Mouse (Mus musculus): ENCODE results near the gene Cactin.

The Cactin gene

GRCm38 (mm10) chr10:81297845-81298244, 23.1 kb upstream of the Cactin start:
- DNase-seq (ENCODE audit: low spot score in 2 of 2): no peak

- DNase-seq (ENCODE audit: low spot score in 2 of 2): no peak
Measured at GRCm38 (mm10) chr10:81298369-81299100, 22.4 kb upstream of the Cactin start.

DNA sequence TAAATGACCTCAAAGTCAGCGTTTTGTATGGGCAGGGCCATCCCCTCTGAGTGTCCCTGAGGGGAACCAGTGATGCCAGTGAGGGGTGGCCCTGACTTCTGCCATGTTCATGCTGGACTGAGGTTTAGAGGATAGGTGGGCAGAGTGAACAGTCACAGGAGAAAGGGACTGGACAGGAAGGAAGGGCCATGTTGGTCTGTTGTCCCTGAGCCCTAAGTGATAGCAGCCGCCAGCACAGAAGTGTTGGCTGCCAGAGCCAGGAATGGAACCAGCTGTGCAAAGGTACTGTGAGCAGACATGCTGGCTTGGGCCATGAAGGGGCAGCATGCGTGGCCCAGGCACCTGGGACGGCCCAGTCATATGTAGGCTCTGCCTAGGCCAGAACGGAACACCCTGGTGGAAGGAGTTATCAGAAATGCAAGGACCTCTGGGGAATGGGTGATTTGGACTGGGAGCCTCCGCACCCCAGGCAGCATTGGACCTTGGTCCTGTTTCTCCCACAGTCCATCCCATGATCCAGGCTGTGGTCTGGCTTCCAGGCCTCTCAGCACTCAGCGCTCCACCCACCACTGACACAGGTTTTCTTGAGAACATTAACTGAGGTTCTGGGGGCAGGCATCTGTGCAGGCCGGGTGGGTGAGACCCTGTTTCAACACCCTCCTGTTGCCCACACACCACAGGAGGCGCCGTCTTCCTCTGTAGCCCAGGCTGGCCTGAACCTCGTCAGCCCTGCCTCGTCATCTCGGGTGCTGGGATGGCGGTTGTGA, 21.1 kb upstream of the Cactin start:
- DNase-seq (ENCODE audit: low spot score in 2 of 2): no peak

- DNase-seq (ENCODE audit: low spot score in 2 of 2): no peak
Measured at GRCm38 (mm10) chr10:81300352-81300907, 20.5 kb upstream of the Cactin start.

GRCm38 (mm10) chr10:81301321-81301720, 19.6 kb upstream of the Cactin start:
- DNase-seq (ENCODE audit: low spot score in 2 of 2): no peak

DNA sequence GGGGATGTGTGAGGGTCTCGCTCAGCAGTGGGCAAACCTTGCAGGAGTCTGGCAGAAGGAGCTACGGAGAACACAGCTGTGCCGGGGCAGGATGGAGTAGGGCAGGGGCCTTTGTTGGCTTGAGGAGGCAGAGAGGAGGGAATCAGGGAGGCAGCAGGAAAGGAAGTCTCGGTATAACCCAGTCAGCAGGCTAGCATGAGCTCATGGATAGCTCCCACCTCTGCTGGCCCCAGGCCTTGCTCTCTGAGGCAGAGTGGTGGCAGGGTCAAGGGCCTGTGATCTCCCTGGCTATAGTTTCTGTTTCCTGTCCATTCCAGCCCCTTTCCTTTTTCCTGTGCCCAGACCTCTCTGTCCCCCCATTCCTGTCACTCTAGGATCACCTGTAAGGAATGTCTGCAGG, 18.6 kb upstream of the Cactin start:
- DNase-seq (ENCODE audit: low spot score in 2 of 2): no peak

- DNase-seq (ENCODE audit: low spot score in 2 of 2): peak in 1 of 2 experiments; percentile 63
Measured at GRCm38 (mm10) chr10:81302781-81303218, 18.1 kb upstream of the Cactin start.

- no peak for DNase-seq (ENCODE audit: low spot score in 2 of 2)
Measured at GRCm38 (mm10) chr10:81303258-81303657, 17.6 kb upstream of the Cactin start.

- no peak for DNase-seq (ENCODE audit: low spot score in 2 of 2)
Measured at GRCm38 (mm10) chr10:81303761-81304160, 17.1 kb upstream of the Cactin start.

GRCm38 (mm10) chr10:81304597-81305238, 16.2 kb upstream of the Cactin start:
- no peak for DNase-seq (ENCODE audit: low spot score in 2 of 2)

- no peak for DNase-seq (ENCODE audit: low spot score in 2 of 2)
Measured at GRCm38 (mm10) chr10:81305663-81306062, 15.2 kb upstream of the Cactin start.

- no peak for DNase-seq (ENCODE audit: low spot score in 2 of 2)
Measured at GRCm38 (mm10) chr10:81306173-81306668, 14.7 kb upstream of the Cactin start.

DNA sequence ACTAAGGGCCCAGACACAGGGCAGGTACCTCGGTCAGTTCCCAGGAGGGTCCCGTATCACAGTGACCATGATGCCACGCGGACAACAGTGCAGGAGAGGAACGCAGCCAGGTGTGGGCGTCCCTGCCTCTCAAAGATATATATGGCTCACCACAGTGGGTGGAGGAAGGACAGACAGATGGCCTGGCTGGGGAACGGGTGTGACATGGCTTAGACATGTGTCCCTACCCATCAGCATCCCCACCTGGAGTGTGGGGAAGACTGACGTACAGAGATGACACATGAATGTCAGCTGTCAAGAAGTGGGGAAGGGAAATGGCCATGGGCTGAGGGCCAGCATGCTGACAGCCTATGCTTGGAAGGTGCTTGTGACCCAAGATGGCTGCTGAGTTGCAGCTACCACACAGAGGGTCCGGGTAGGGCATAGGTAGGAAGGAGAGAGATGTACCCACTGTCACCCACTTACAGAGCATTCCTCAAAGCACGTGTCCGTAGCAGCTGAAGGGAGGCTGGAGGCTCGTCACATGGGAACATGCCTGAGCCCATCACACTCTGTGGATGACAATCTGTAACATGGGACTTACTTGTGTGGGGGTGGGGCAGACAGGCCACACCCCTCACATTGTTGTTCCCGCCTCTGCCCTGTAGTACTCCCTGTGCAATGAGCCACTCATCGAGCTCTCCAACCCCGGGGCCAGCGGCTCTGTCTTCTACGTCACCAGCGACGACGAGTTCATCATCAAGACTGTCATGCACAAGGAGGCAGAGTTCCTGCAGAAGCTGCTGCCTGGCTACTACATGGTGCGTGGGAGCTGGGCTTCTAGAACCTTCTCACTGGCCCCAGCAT, 13.8 kb upstream of the Cactin start:
- DNase-seq (ENCODE audit: low spot score in 2 of 2): no peak

GRCm38 (mm10) chr10:81309571-81309970, 11.3 kb upstream of the Cactin start:
- no peak for DNase-seq (ENCODE audit: low spot score in 2 of 2)

DNA sequence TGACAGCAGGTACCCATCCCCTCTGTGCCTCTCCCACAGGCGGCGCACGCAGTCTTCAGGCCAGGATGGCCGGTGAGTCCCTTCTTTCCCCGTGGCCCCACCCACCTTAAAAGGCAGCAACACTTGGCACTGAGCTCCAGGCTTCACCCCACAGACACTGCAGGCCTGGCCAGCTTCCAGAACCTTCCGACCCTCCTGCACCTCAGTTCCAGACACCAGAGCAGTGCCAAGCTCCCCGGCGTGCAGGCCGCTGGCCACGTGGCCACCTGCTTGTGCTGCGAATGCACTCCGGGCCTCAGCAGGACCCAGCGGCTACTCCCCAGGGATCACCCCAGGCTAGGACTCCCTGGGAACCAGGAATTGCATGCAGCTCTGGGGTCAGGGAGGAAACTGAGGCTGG, 7.3 kb upstream of the Cactin start:
- no peak for DNase-seq (ENCODE audit: low spot score in 2 of 2)

- no peak for DNase-seq (ENCODE audit: low spot score in 2 of 2)
Measured at GRCm38 (mm10) chr10:81314201-81314600, 6.7 kb upstream of the Cactin start.

- no peak for DNase-seq (ENCODE audit: low spot score in 2 of 2)
Measured at GRCm38 (mm10) chr10:81315587-81315986, 5.3 kb upstream of the Cactin start.

- no peak for DNase-seq (ENCODE audit: low spot score in 2 of 2)
Measured at GRCm38 (mm10) chr10:81316338-81317060, 4.4 kb upstream of the Cactin start.

DNA sequence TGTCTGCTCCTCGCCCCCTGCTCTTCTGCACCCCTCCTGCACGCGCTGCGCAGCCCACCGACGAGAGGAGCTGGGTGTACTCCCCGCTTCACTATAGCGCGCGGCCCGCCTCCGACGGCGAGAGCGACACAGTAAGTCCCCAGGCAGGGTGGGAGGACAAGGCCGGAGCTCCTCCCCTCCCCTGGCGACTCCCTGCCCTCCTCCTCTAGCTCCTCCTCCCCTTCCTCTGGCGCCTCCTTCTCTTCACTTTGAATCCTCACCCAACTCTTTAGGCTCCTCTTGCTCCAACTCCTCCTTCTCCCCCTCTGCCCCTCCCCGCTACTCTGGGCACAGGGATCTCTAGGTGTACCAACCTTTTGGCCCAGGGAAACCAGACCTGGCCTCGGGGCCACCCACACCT, 3.6 kb upstream of the Cactin start:
- no peak for DNase-seq (ENCODE audit: low spot score in 2 of 2)

- no peak for DNase-seq (ENCODE audit: low spot score in 2 of 2)
Measured at GRCm38 (mm10) chr10:81318589-81319329, 2.1 kb upstream of the Cactin start.
